Mouse (Mus musculus) gastrocnemius, postnatal 36 days (tissue): ENCODE data around the gene Vcan. TPM values are rescaled to one million over a fixed set of nuclear protein-coding genes. Genes with fewer than 3 reads are reported as not detected.

Source experiments
- DNase-seq, 2 experiments: peaks; one replicate each; pipeline ENCODE4 v3.0.0; 2022
- intact Hi-C: fragments of 180-260 bp; cut with DNase I; formaldehyde crosslinking; loops from one replicate; pipeline ENCODE4 v1.15.1; 2025
- total RNA-seq, 2 experiments: library from RNA; stranded (reverse); gene quantifications; 2 replicates each; pipeline ENCODE4 v1.2.3; 2021

The Vcan gene
- total RNA-seq, 2 experiments from 2014 or later, result 3.9 to 6.9 TPM

GRCm38 (mm10) chr13:89634137-89634683 lies 108.1 kb downstream of the Vcan start:
- intact Hi-C loops, result no loop called here
- DNase-seq, result no peak

GRCm38 (mm10) chr13:89619064-89619463 lies 123.2 kb downstream of the Vcan start:
- intact Hi-C loops, result no loop called here

GRCm38 (mm10) chr13:89607399-89607798 lies 134.9 kb downstream of the Vcan start:
- intact Hi-C loops, result no loop called here
- no peak for DNase-seq

More at GRCm38 (mm10) chr13:89619064-89619463, 123.2 kb downstream of the Vcan start:
- no peak for DNase-seq

Other genes with a start within 250 kb of the Vcan start
- gene Hapln1, start 202.7 kb downstream of the Vcan start, total RNA-seq, result under 1 TPM; 0.05 to 0.07 TPM